ENCODE assay signal across 30 mouse cellular contexts in the genomic region with DNA sequence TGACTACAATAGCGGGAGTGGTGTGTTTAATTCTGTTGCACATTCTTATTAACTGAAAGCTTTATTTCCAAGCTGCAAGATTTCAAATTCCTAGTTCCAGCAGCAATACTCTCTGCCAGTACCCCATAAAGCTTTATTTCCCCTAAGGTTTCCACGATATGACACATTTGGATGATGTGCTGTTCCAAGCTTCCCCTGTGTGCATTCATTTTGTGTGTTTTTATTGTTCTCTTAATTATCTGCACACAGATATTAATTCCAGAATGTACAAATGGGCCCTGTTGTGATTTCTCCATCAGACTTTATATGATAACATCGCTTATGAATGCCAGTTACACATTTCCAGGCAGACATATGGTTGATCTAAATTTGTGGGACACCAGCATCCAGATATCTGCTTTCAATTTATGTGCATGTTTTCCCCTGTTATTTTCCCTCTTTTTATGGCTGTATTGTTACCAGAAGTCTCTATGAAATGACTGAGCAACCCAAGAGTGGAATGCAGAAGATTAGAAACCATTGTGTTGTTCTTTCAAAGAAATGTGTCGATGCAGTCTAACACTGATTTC.
DNase-seq lines count a peak whose midpoint lies in the region; ATAC-seq and TF ChIP-seq lines count a peak whose summit lies in the region.
"Had no signal": no experiment of that assay in that cellular context is flagged by ENCODE, and none has a peak within 500 bp of the region (broad histone marks: within the 10 kb centered on the region; RNA-seq: fewer than 3 reads in every experiment).

No protein-coding gene starts in this region.

- H3K9ac ChIP-seq in hindbrain, embryonic 16.5 days (ENCODE audit: low read depth, low read length) = no peak overlapping the region
- no peak overlapping the region for H3K9ac ChIP-seq in hindbrain, embryonic 13.5 days
- H3K9ac ChIP-seq in CH12.LX (ENCODE audit: insufficient read depth, low read depth) = no peak overlapping the region
- H3K9ac ChIP-seq in neural tube, embryonic 14.5 days (replicated peaks; ENCODE audit: low read depth, low read length) = no peak overlapping the region
- H3K9ac ChIP-seq: embryonic facial prominence, embryonic 13.5 days; liver, embryonic 12.5 days; liver, postnatal 0 days; midbrain, embryonic 12.5 days had no signal

- no peak for TF ChIP-seq RAD21 in CH12.LX (IDR thresholded peaks at IDR 0.05; ENCODE audit: low read depth, low read length)

- no peak overlapping the region for H3K4me3 ChIP-seq in hindbrain, embryonic 16.5 days (ENCODE audit: low read length)
- H3K4me3 ChIP-seq in hindbrain, embryonic 13.5 days = no peak overlapping the region
- no peak overlapping the region for H3K4me3 ChIP-seq in CH12.LX (replicated peaks in 1 of 3; ENCODE audit: low read depth in 2 of 3, low read length in 2 of 3, poor library complexity in 1 of 3)
- H3K4me3 ChIP-seq in limb, embryonic 10.5 days = no peak overlapping the region
- no peak overlapping the region for H3K4me3 ChIP-seq in neural tube, embryonic 14.5 days (ENCODE audit: low read depth, low read length)
- H3K4me3 ChIP-seq: embryonic facial prominence, embryonic 13.5 days; erythroblast, embryonic 14.5 days; gastrocnemius, adult 2 months; layer of hippocampus, adult 2 months; liver, embryonic 12.5 days; megakaryocyte, embryonic 14.5 days; midbrain, embryonic 12.5 days had no signal

- no peak overlapping the region for H3K27ac ChIP-seq in hindbrain, embryonic 16.5 days (ENCODE audit: low read depth, low read length)
- no peak overlapping the region for H3K27ac ChIP-seq in hindbrain, embryonic 13.5 days
- H3K27ac ChIP-seq in CH12.LX (ENCODE audit: insufficient read depth, low read depth) = no peak overlapping the region
- peak overlapping the region; percentile 50 for H3K27ac ChIP-seq in limb, embryonic 10.5 days
- H3K27ac ChIP-seq in neural tube, embryonic 14.5 days (ENCODE audit: low read depth, low read length) = no peak overlapping the region
- H3K27ac ChIP-seq: embryonic facial prominence, embryonic 13.5 days; gastrocnemius, adult 2 months; layer of hippocampus, adult 2 months; liver, embryonic 12.5 days; midbrain, embryonic 12.5 days had no signal

- in situ Hi-C loops in CH12.LX (cut with MboI; ENCODE audit: low pct_ligation_motif_present, low pct_unique_long_range_greater_than_20kb, low sequenced_read_pairs) = no loop called here

- no peaks in the 10 kb centered on the region for H3K4me1 ChIP-seq in hindbrain, embryonic 16.5 days (ENCODE audit: control insufficient read depth, insufficient read depth, low read depth, low read length)
- H3K4me1 ChIP-seq in hindbrain, embryonic 13.5 days (replicated peaks) = no peaks in the 10 kb centered on the region
- H3K4me1 ChIP-seq in CH12.LX (ENCODE audit: control insufficient read depth in 1 of 2, insufficient read depth in 2 of 2) = no peaks in the 10 kb centered on the region
- peaks cover 17% of the 10 kb centered on the region for H3K4me1 ChIP-seq in limb, embryonic 10.5 days
- H3K4me1 ChIP-seq in neural tube, embryonic 14.5 days (ENCODE audit: control insufficient read depth, insufficient read depth, low read length) = no peaks in the 10 kb centered on the region
- H3K4me1 ChIP-seq: liver, embryonic 12.5 days; megakaryocyte, embryonic 14.5 days; midbrain, embryonic 12.5 days had no signal

- ATAC-seq in hindbrain, embryonic 16.5 days = peak; percentile 56; the same call in 1 of the 2 replicates
- ATAC-seq in hindbrain, embryonic 13.5 days (ENCODE audit: low FRiP score) = no peak
- ATAC-seq in neural tube, embryonic 14.5 days (ENCODE audit: low read depth) = peak; percentile 73; the same call in 1 of the 2 replicates
- ATAC-seq: CD4-positive, CD25-positive, alpha-beta regulatory T cell, adult 4 months; forebrain, embryonic 16.5 days; inflammation-experienced regulatory T-cells, adult 6 months; liver, embryonic 12.5 days; liver, postnatal 0 days had no signal

- H3K4me2 ChIP-seq in hindbrain, embryonic 16.5 days (ENCODE audit: low read length) = no peak overlapping the region
- no peak overlapping the region for H3K4me2 ChIP-seq in hindbrain, embryonic 13.5 days
- H3K4me2 ChIP-seq in CH12.LX (ENCODE audit: insufficient read depth, low read depth, poor library complexity, severe bottlenecking) = 0 out of 2 replicates have a peak overlapping the region, but pooled peaks have one; percentile 1
- no peak overlapping the region for H3K4me2 ChIP-seq in neural tube, embryonic 14.5 days (ENCODE audit: low read depth, low read length)
- H3K4me2 ChIP-seq: embryonic facial prominence, embryonic 13.5 days; heart, embryonic 11.5 days; liver, embryonic 12.5 days; midbrain, embryonic 12.5 days had no signal

- TF ChIP-seq EP300 in CH12.LX (IDR thresholded peaks at IDR 0.05; ENCODE audit: low read length) = no peak

- DNase-seq in CH12.LX (ENCODE audit: extremely low read depth) = no peak
- no peak for DNase-seq in limb, embryonic 10.5 days (ENCODE audit: low spot score)
- DNase-seq in layer of hippocampus, adult 9-11 months = no peak
- DNase-seq in lung, postnatal 36 days = no peak
- DNase-seq: adrenal gland, postnatal 25 days; cerebellum, adult 18-20 months; cerebellum, postnatal 25 days; gastrocnemius, adult 2 months; gastrocnemius, postnatal 36 days; heart, adult 18-20 months; heart, postnatal 36 days; kidney, adult 11 months; kidney, postnatal 36 days; left cerebral cortex, postnatal 4 days; liver, postnatal 0 days; lung, postnatal 4 days; thymus, postnatal 4 days had no signal

- no peaks in the 10 kb centered on the region for H3K79me2 ChIP-seq in CH12.LX (replicated peaks; ENCODE audit: control insufficient read depth, extremely low read depth, insufficient read depth, poor library complexity, severe bottlenecking)

- H3K27me3 ChIP-seq in hindbrain, embryonic 16.5 days (replicated peaks; ENCODE audit: control insufficient read depth, insufficient read depth, low read length) = no peaks in the 10 kb centered on the region
- H3K27me3 ChIP-seq in hindbrain, embryonic 13.5 days = no peaks in the 10 kb centered on the region
- no peaks in the 10 kb centered on the region for H3K27me3 ChIP-seq in CH12.LX (replicated peaks)
- H3K27me3 ChIP-seq in limb, embryonic 10.5 days (ENCODE audit: low read depth, poor library complexity, severe bottlenecking) = no peaks in the 10 kb centered on the region
- H3K27me3 ChIP-seq in neural tube, embryonic 14.5 days (ENCODE audit: control insufficient read depth, insufficient read depth, low read length) = no peaks in the 10 kb centered on the region
- H3K27me3 ChIP-seq: embryonic facial prominence, embryonic 13.5 days; liver, embryonic 12.5 days; megakaryocyte, embryonic 14.5 days; midbrain, embryonic 12.5 days had no signal

- TF ChIP-seq CTCF in CH12.LX (conservative IDR thresholded peaks at IDR 0.05 in 1 of 2, IDR thresholded peaks at IDR 0.05 in 1 of 2; ENCODE audit: low read depth in 2 of 2, low read length in 2 of 2) = no peak

- no peaks in the 10 kb centered on the region for H3K36me3 ChIP-seq in hindbrain, embryonic 16.5 days (ENCODE audit: control insufficient read depth, insufficient read depth, low read length)
- no peaks in the 10 kb centered on the region for H3K36me3 ChIP-seq in hindbrain, embryonic 13.5 days
- no peaks in the 10 kb centered on the region for H3K36me3 ChIP-seq in CH12.LX (replicated peaks in 1 of 2; ENCODE audit: control insufficient read depth in 1 of 2, insufficient read depth in 1 of 2, low read length in 1 of 2)
- H3K36me3 ChIP-seq in limb, embryonic 10.5 days = no peaks in the 10 kb centered on the region
- H3K36me3 ChIP-seq in neural tube, embryonic 14.5 days (ENCODE audit: control insufficient read depth, insufficient read depth, low read length) = no peaks in the 10 kb centered on the region
- H3K36me3 ChIP-seq: embryonic facial prominence, embryonic 13.5 days; liver, embryonic 12.5 days; midbrain, embryonic 12.5 days had no signal

- no peak for TF ChIP-seq POLR2A in CH12.LX (IDR thresholded peaks at IDR 0.05; ENCODE audit: low read depth, low read length)

- H3K9me3 ChIP-seq in hindbrain, embryonic 16.5 days (ENCODE audit: control insufficient read depth, low read length) = no peaks in the 10 kb centered on the region
- no peaks in the 10 kb centered on the region for H3K9me3 ChIP-seq in hindbrain, embryonic 13.5 days
- H3K9me3 ChIP-seq in CH12.LX (replicated peaks; ENCODE audit: low read length) = no peaks in the 10 kb centered on the region
- H3K9me3 ChIP-seq in limb, embryonic 10.5 days (replicated peaks) = no peaks in the 10 kb centered on the region
- no peaks in the 10 kb centered on the region for H3K9me3 ChIP-seq in neural tube, embryonic 14.5 days (ENCODE audit: control insufficient read depth, low read length)
- H3K9me3 ChIP-seq: embryonic facial prominence, embryonic 13.5 days; liver, embryonic 12.5 days; megakaryocyte, embryonic 14.5 days; midbrain, embryonic 12.5 days had no signal

- dilution Hi-C loops in CH12.LX (cut with MboI; ENCODE audit: extremely low pct_ligation_motif_present, extremely low pct_unique_long_range_greater_than_20kb, low sequenced_read_pairs) = no loop called here

- 78% methylated on average over 4 of the region's 4 CpGs for WGBS in hindbrain, embryonic 16.5 days
- WGBS in hindbrain, embryonic 13.5 days = 80% methylated on average over 4 of the region's 4 CpGs
- WGBS in limb, embryonic 10.5 days = 90% methylated on average over 4 of the region's 4 CpGs
- 61% methylated on average over 4 of the region's 4 CpGs for WGBS in neural tube, embryonic 14.5 days

TF ChIP-seq in CH12.LX, 34 proteins besides CTCF, POLR2A, EP300 and RAD21:
- no peak for TF ChIP-seq SMC3 (IDR thresholded peaks at IDR 0.05; ENCODE audit: low read depth, low read length)
- TF ChIP-seq PAX5 (IDR thresholded peaks at IDR 0.05; ENCODE audit: low read length) = no peak
- TF ChIP-seq JUN (IDR thresholded peaks at IDR 0.05; ENCODE audit: insufficient read depth, low read depth, low read length) = no peak
- TF ChIP-seq TCF12 (IDR thresholded peaks at IDR 0.05; ENCODE audit: low read depth, low read length) = no peak
- no peak for TF ChIP-seq ZNF384 (IDR thresholded peaks at IDR 0.05; ENCODE audit: low read depth, low read length)
- TF ChIP-seq KAT2A (IDR thresholded peaks at IDR 0.05; ENCODE audit: insufficient replicate concordance, low read length) = no peak
- TF ChIP-seq ZKSCAN1 (IDR thresholded peaks at IDR 0.05; ENCODE audit: borderline replicate concordance, low read depth, low read length) = no peak
- TF ChIP-seq JUND (conservative IDR thresholded peaks at IDR 0.05; ENCODE audit: low read depth, low read length) = no peak
- TF ChIP-seq CHD1 (IDR thresholded peaks at IDR 0.05; ENCODE audit: low read depth, low read length) = no peak
- TF ChIP-seq BHLHE40 (IDR thresholded peaks at IDR 0.05; ENCODE audit: low read depth, low read length) = no peak
- TF ChIP-seq ZC3H11A (IDR thresholded peaks at IDR 0.05; ENCODE audit: low read depth, low read length) = no peak
